Mouse (Mus musculus): ENCODE measurements around the gene Tmem211.
A peak's percentile ranks its signal among the peaks of the same experiment; 100 is the strongest.

Gene Tmem211

DNA sequence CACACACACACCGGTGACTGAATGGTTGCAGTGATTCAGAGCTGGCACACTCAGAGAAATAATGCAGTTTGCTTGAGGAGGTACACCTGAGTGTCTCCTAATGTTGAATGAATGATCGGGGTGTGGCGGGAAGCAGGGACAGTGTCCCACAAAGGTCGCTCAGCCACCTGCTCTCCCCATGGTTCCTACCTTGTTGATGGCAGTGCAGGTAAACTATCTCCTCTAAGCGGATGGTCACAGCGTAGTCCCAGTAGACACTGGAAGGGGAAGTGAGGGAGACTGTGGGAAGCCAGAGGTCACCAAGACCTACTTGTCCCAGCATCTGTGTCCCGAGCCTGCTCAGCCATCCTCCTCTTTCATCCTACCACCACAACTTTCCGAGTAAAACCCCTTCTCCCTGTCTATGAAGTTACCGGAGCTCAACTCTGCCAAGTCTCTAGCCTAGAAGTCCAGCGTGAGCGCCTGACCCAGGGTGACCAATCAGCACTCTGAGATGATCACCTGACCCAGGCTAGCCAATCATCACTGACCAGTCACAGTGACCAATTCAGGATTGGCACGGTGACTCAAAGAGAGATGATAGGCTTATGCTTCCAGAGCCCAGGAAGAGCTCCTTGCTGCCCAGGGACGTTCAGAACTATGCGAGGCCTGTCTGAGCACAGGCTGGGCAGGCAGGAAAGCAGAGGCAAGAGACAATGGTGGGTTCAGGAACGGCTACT lies 53.6 kb downstream of the Tmem211 start:
- DNase-seq, result peak; percentile 50 to 51

DNA sequence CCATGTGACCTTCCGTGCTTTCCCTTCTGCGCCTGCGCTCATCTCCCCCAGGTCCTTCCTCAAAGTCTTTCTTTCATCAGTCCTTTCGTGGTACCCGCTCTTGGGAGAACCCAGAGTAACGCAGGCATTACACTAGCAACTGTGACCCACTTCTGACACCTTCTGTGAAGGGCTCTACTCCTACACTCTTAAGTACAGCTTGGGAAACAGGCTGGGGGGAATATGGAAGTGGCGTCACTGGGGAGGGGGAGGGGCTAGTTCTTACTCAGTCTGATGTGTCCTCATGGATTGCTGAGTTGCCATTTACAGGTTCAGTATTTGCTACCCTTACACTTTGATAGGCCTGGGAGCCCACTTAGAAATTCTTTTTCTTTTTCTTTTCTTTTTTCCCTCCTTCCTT lies 54.8 kb downstream of the Tmem211 start:
- no peak for DNase-seq

DNA sequence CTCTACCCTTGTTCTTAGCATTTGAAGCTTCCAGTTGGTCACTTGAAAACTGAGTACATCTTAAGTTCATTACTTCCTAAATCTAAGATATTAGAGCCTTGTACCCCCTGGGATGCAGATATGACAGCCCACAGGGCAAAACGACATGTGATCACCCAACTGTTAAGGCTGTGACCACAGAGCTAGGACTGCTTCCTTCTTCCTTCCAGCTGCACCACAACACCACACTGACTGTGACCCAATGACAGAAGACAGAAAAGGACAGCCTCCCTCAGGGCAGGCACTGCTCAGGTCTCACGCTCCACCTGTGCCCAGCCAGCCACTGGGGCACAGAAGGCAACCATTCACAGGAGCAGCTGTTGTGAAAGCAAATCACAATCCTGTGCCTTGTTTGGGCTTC lies 57.0 kb downstream of the Tmem211 start:
- no peak for DNase-seq

DNA sequence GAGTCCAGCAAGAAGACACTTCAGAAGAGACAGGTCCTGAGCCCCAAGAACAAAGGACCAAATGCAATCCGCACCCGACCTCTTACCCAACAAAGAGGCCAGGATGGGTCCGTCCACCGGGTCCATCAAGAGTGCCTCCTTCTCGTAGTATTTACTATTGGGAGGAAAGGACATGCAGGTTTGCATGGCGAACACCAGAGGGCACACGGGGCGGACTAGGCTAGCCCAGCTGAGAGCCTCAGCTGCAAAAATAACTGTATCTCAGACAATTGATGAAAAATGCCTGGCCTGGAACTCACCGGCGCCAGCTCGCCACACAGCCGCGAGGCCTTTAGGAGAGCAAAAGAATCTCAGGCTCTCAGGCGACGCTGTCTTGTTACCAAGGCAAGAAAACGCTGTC lies 58.8 kb downstream of the Tmem211 start:
- DNase-seq, result no peak

DNA sequence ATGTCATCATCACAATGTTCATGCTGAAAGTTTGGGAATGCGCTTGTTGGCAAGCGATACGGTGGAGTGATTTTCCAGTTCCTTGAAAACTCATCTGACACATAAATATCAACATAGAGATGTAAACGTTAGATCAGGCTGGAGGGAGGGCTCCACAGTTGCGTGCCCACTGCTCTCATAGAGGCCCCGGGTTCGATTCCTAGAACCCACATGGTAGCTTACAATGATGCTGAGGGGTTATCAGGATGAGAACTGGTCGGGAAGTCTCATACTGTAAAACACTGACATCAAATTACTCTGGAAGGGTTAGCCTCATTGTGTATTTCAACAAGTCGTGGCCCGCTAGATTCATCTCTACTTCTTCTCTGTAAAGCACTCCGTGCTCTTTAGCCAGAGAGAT lies 59.3 kb downstream of the Tmem211 start:
- no peak for DNase-seq

DNA sequence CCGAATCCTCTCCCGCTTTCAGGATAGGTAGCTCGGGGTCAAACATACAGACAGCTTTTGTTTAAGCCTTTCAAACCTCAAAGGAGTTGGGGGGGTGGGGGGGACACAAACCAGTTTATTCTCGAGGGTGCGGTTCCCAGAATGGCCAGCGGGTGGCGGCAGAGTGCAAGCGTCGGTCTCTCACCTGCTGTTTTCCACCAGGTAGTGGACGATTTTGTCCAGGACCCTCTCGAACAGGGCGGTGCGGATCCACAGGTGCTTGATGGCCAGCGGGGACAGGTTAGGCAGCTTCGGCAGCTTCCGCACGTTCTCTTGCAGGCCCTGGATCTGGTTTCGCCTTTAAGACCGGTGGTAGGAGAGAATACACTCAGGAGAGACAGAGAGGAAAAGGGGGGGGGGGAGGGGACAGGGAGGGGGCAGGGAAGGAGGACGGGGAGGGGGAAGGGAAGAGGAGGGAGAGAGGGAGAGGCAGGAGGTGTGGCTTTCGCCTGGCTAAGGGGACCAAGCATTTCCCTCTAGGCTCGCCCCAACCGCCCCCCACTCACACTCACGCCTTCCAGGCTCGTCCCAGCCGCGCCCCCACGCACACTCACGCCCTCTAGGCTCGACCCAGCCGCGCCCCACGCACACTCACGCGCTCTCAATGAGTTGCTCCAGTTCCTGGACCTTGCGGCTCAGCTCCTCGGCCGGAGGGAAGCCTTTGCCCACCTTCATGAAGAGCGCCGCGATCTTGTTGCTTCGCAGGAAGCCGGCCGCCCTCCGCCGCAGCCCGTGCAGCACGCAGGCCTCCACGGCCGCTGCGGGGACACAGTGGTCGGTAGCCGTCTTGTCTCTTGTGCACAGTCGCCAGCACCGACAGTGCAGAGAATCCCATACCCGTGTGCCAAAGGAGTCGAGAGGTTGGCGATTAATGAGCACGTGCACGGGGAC lies 60.1 kb downstream of the Tmem211 start:
- peak; percentile 91 to 93 for DNase-seq

DNA sequence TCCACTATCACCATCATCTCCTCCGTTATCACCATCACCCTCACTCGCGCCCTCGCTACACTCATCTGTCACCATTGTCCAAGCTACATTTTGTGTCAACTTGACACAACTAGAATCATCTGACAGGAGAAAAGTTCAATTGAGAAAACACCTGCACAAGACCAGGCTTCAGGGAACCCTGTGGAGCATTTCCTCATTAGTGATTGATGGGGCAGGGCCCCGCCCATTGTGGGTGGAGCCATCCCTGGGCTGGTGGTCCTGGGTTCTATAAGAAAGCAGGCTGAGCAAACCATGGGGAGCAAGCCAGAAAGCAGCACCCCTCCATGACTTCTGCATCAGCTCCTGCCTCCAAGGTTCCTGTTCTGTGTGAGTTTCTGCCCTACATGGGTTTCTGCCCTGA lies 61.1 kb downstream of the Tmem211 start:
- no peak for DNase-seq

DNA sequence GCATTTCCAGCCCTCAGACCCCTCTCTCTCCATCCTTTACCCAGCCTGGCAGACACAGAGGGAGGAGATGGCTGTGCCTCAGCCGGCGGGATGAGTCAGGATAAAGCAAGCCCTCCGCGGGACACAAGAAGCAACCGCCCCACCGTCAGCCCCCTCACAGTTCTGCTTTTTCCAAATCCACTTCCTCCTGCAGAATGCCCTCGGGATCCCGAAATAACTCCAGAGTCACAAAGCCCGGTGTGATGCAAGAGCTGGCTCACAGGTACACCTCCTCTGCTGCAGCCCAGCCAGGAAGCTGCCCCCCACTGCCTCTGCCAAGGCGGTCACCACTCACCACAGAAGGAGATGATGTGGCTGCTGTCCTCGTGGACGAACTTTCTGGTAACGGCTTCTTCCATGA lies 61.8 kb downstream of the Tmem211 start:
- peak; percentile 36 to 43 for DNase-seq

All from cerebellum, postnatal 36 days (tissue).